In the genomic region with DNA sequence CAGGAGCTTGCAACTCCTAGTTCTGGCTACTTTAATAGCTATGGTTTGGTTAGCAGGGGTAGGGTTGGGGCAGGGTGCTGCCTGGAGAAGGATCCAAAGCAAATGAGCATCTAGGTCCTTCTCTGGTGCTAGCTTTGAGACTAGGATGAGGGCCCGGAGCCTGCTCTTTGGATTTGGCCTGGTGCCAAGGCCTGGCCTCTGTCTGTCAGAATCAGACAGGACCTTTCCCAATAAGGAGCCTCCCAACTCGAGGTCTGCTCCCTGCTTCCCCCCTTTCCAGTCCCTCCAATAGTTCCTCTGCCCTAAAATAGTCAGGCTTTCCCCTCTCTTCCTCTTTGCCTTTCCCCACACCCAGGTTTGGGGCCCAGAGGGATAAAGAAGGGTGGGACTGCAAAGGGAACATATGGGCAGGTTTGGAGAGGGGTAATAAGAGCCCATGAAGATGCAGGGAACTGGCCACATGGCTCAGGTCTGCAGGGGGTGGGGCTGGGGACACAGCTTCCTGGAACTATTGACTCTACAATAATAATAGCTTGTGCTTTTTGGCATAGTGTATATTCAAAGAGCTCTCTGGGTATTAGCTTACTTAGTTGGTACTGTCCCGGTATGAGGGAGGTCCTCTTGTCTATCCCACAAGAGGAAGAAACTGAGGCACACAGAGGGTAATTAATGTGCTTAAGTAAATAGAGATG, we compare ENCODE assay signal across 17 mouse cellular contexts. TPM values are rescaled to one million over a fixed set of nuclear protein-coding genes. Genes with fewer than 3 reads are reported as not detected.
DNase-seq lines count a peak whose midpoint lies in the region; ATAC-seq and TF ChIP-seq lines count a peak whose summit lies in the region.
"Had no signal": no experiment of that assay in that cellular context is flagged by ENCODE, and none has a peak within 500 bp of the region (broad histone marks: within the 10 kb centered on the region; RNA-seq: fewer than 3 reads in every experiment).

No protein-coding gene starts in this region.

- intact Hi-C loops in heart, adult 2 months (cut with DNase I): no loop called here

- H3K4me2 ChIP-seq in midbrain, embryonic 13.5 days (replicated peaks): no peak overlapping the region
- no peak overlapping the region for H3K4me2 ChIP-seq in midbrain, embryonic 16.5 days (ENCODE audit: low read length)
- no peak overlapping the region for H3K4me2 ChIP-seq in intestine, embryonic 16.5 days (ENCODE audit: low read depth, low read length)
- H3K4me2 ChIP-seq in forebrain, embryonic 11.5 days (ENCODE audit: low read depth, low read length, severe bottlenecking): no peak overlapping the region
- H3K4me2 ChIP-seq: hindbrain, embryonic 12.5 days had no signal

- no peak for TF ChIP-seq POLR2A in heart, adult 2 months (IDR thresholded peaks at IDR 0.05; ENCODE audit: insufficient read depth, low read depth, low read length)

- TF ChIP-seq EP300 in heart, adult 2 months (IDR thresholded peaks at IDR 0.05; ENCODE audit: insufficient read depth, low read depth, low read length): no peak

- H3K27ac ChIP-seq in heart, adult 2 months: peak overlapping the region; percentile 59
- H3K27ac ChIP-seq in midbrain, embryonic 13.5 days: no peak overlapping the region
- H3K27ac ChIP-seq in midbrain, embryonic 16.5 days (ENCODE audit: low read length): no peak overlapping the region
- H3K27ac ChIP-seq in intestine, embryonic 16.5 days (ENCODE audit: low read length): peak overlapping the region; percentile 71
- H3K27ac ChIP-seq in forebrain, embryonic 11.5 days (ENCODE audit: low read depth, low read length): no peak overlapping the region
- H3K27ac ChIP-seq: hindbrain, embryonic 12.5 days had no signal

- 13% methylated on average over 3 of the region's 3 CpGs for WGBS in heart, adult 2 months
- WGBS in midbrain, embryonic 13.5 days: 69% methylated on average over 3 of the region's 3 CpGs
- WGBS in midbrain, embryonic 16.5 days: 56% methylated on average over 3 of the region's 3 CpGs
- WGBS in intestine, embryonic 16.5 days: 31% methylated on average over 3 of the region's 3 CpGs
- 63% methylated on average over 3 of the region's 3 CpGs for WGBS in forebrain, embryonic 11.5 days

- H3K79me2 ChIP-seq in heart, adult 2 months (replicated peaks; ENCODE audit: control insufficient read depth, insufficient read depth, low read length): no peaks in the 10 kb centered on the region

- H3K4me3 ChIP-seq in heart, adult 2 months: no peak overlapping the region
- no peak overlapping the region for H3K4me3 ChIP-seq in midbrain, embryonic 13.5 days (replicated peaks)
- H3K4me3 ChIP-seq in midbrain, embryonic 16.5 days (ENCODE audit: low read depth, low read length): no peak overlapping the region
- H3K4me3 ChIP-seq in intestine, embryonic 16.5 days (ENCODE audit: low read length): no peak overlapping the region
- no peak overlapping the region for H3K4me3 ChIP-seq in forebrain, embryonic 11.5 days (ENCODE audit: low read depth, low read length)
- H3K4me3 ChIP-seq: hindbrain, embryonic 12.5 days had no signal

- peak; percentile 42 to 50 for DNase-seq in heart, adult 2 months
- DNase-seq in heart, adult 11 months: no peak
- no peak for DNase-seq in left cerebral cortex, adult 18-20 months (ENCODE audit: low spot score in 2 of 2)
- no peak for DNase-seq in forebrain, embryonic 11.5 days (ENCODE audit: low spot score)
- DNase-seq: cerebellum, adult 2 months; kidney, postnatal 14 days; liver, postnatal 0 days; thymus, adult 18-20 months had no signal

- peaks cover 40% of the 10 kb centered on the region for H3K4me1 ChIP-seq in heart, adult 2 months (ENCODE audit: control insufficient read depth, insufficient read depth, low read length)
- 0 out of 2 replicates have a peak, but pooled peaks cover 4% of the 10 kb centered on the region for H3K4me1 ChIP-seq in midbrain, embryonic 13.5 days (replicated peaks)
- no peaks in the 10 kb centered on the region for H3K4me1 ChIP-seq in midbrain, embryonic 16.5 days (ENCODE audit: control insufficient read depth, insufficient read depth, low read length)
- H3K4me1 ChIP-seq in intestine, embryonic 16.5 days (ENCODE audit: control insufficient read depth, insufficient read depth, low read length): peaks cover 12% of the 10 kb centered on the region
- no peaks in the 10 kb centered on the region for H3K4me1 ChIP-seq in forebrain, embryonic 11.5 days (replicated peaks; ENCODE audit: control insufficient read depth, insufficient read depth, low read length)

- no peaks in the 10 kb centered on the region for H3K27me3 ChIP-seq in heart, adult 2 months (ENCODE audit: control insufficient read depth, insufficient read depth, low read length)
- H3K27me3 ChIP-seq in midbrain, embryonic 13.5 days: no peaks in the 10 kb centered on the region
- H3K27me3 ChIP-seq in midbrain, embryonic 16.5 days (ENCODE audit: control insufficient read depth, insufficient read depth, low read depth, low read length): no peaks in the 10 kb centered on the region
- no peaks in the 10 kb centered on the region for H3K27me3 ChIP-seq in intestine, embryonic 16.5 days (replicated peaks; ENCODE audit: control insufficient read depth, insufficient read depth, low read length)
- no peaks in the 10 kb centered on the region for H3K27me3 ChIP-seq in forebrain, embryonic 11.5 days (ENCODE audit: control insufficient read depth, insufficient read depth, low read length)
- H3K27me3 ChIP-seq: hindbrain, embryonic 12.5 days had no signal

- H3K9ac ChIP-seq in heart, adult 2 months (ENCODE audit: low read depth, low read length): no peak overlapping the region
- H3K9ac ChIP-seq in midbrain, embryonic 13.5 days (replicated peaks): no peak overlapping the region
- H3K9ac ChIP-seq in midbrain, embryonic 16.5 days (ENCODE audit: low read depth, low read length): no peak overlapping the region
- H3K9ac ChIP-seq in intestine, embryonic 16.5 days (ENCODE audit: low read depth, low read length): no peak overlapping the region
- H3K9ac ChIP-seq in forebrain, embryonic 11.5 days (ENCODE audit: low read length): no peak overlapping the region
- H3K9ac ChIP-seq: hindbrain, embryonic 12.5 days; liver, postnatal 0 days had no signal

- TF ChIP-seq CTCF in heart, adult 2 months (IDR thresholded peaks at IDR 0.05): no peak

- H3K9me3 ChIP-seq in midbrain, embryonic 13.5 days: no peaks in the 10 kb centered on the region
- H3K9me3 ChIP-seq in midbrain, embryonic 16.5 days (replicated peaks; ENCODE audit: control insufficient read depth, low read length, poor library complexity, severe bottlenecking): no peaks in the 10 kb centered on the region
- H3K9me3 ChIP-seq in intestine, embryonic 16.5 days (ENCODE audit: control insufficient read depth, low read length): no peaks in the 10 kb centered on the region
- H3K9me3 ChIP-seq in forebrain, embryonic 11.5 days (ENCODE audit: control insufficient read depth, low read length): no peaks in the 10 kb centered on the region
- H3K9me3 ChIP-seq: hindbrain, embryonic 12.5 days had no signal

- no peaks in the 10 kb centered on the region; the same call in 1 of the 2 replicates for H3K36me3 ChIP-seq in heart, adult 2 months (ENCODE audit: control insufficient read depth, insufficient read depth, low read length)
- H3K36me3 ChIP-seq in midbrain, embryonic 13.5 days: no peaks in the 10 kb centered on the region
- no peaks in the 10 kb centered on the region for H3K36me3 ChIP-seq in midbrain, embryonic 16.5 days (ENCODE audit: control insufficient read depth, insufficient read depth, low read length)
- no peaks in the 10 kb centered on the region for H3K36me3 ChIP-seq in intestine, embryonic 16.5 days (ENCODE audit: control insufficient read depth, insufficient read depth, low read length)
- no peaks in the 10 kb centered on the region for H3K36me3 ChIP-seq in forebrain, embryonic 11.5 days (ENCODE audit: control insufficient read depth, insufficient read depth, low read length)
- H3K36me3 ChIP-seq: hindbrain, embryonic 12.5 days had no signal

- ATAC-seq in midbrain, embryonic 13.5 days: 0 out of 2 replicates have a peak, but pooled peaks have one; percentile 11
- ATAC-seq in midbrain, embryonic 16.5 days: no peak
- ATAC-seq in intestine, embryonic 16.5 days: peak; percentile 49
- ATAC-seq in forebrain, embryonic 11.5 days (replicated peaks; ENCODE audit: low FRiP score): no peak
- ATAC-seq in megakaryocyte-erythroid progenitor cell, adult 5-6 weeks (replicated peaks; ENCODE audit: low FRiP score, low TSS enrichment, poor library complexity, severe bottlenecking): no peak
- ATAC-seq: liver, postnatal 0 days had no signal

RNA-seq across cellular contexts. Expression of a gene that starts 12.2 kb away (rescaled TPM):
- 10 to 100 TPM; 36.4 to 36.7 TPM for total RNA-seq in heart, adult 2 months (2021)
- 38.6 and 44.6 TPM in 2 replicates for polyA plus RNA-seq in heart, adult 2 months (2012; rRNA removed)
- polyA plus RNA-seq in midbrain, embryonic 13.5 days (2015; fragmentation: Nextera tagmentation; extraction: Ambion mirVana): 6.8 and 7.8 TPM in 2 replicates
- 5.8 and 7.4 TPM in 2 replicates for polyA plus RNA-seq in midbrain, embryonic 16.5 days (2015; fragmentation: Nextera tagmentation; extraction: Ambion mirVana)
- polyA plus RNA-seq in intestine, embryonic 16.5 days (2015; fragmentation: Nextera tagmentation; extraction: Ambion mirVana): 40.3 and 43.0 TPM in 2 replicates
- 1 to 10 TPM; 2.6 to 3.9 TPM for total RNA-seq in left cerebral cortex, adult 18-20 months (2021)
- polyA plus RNA-seq in forebrain, embryonic 11.5 days (2014; fragmentation: Nextera tagmentation; extraction: Ambion mirVana): 22.0 and 22.4 TPM in 2 replicates
- 51.5 and 56.4 TPM in 2 replicates for total RNA-seq in megakaryocyte-erythroid progenitor cell, adult 5-6 weeks (2014; fragmentation: Nextera tagmentation)
- total RNA-seq in megakaryocyte-erythroid progenitor cell, adult 5-6 weeks (2017): 11.5 and 11.8 TPM in 2 replicates

RNA-seq across cellular contexts. Expression of a gene that starts 38.9 kb away (rescaled TPM):
- total RNA-seq in heart, adult 2 months (2021): 10 to 100 TPM; 10.1 to 10.4 TPM
- 7.3 and 12.0 TPM in 2 replicates for polyA plus RNA-seq in heart, adult 2 months (2012; rRNA removed)
- 15.1 and 17.9 TPM in 2 replicates for polyA plus RNA-seq in midbrain, embryonic 13.5 days (2015; fragmentation: Nextera tagmentation; extraction: Ambion mirVana)
- 20.1 and 22.7 TPM in 2 replicates for polyA plus RNA-seq in midbrain, embryonic 16.5 days (2015; fragmentation: Nextera tagmentation; extraction: Ambion mirVana)
- 3.6 and 4.1 TPM in 2 replicates for polyA plus RNA-seq in intestine, embryonic 16.5 days (2015; fragmentation: Nextera tagmentation; extraction: Ambion mirVana)
- 10 to 100 TPM; 72.0 to 79.3 TPM for total RNA-seq in left cerebral cortex, adult 18-20 months (2021)
- 27.4 and 27.8 TPM in 2 replicates for polyA plus RNA-seq in forebrain, embryonic 11.5 days (2014; fragmentation: Nextera tagmentation; extraction: Ambion mirVana)
- 23.4 and 28.7 TPM in 2 replicates for total RNA-seq in megakaryocyte-erythroid progenitor cell, adult 5-6 weeks (2014; fragmentation: Nextera tagmentation)
- 1.7 and 2.1 TPM in 2 replicates for total RNA-seq in megakaryocyte-erythroid progenitor cell, adult 5-6 weeks (2017)

RNA-seq across cellular contexts. Expression of a gene that starts 51.5 kb away (rescaled TPM):
- total RNA-seq in heart, adult 2 months (2021): not detected
- 0.51 and 0.64 TPM in 2 replicates for polyA plus RNA-seq in heart, adult 2 months (2012; rRNA removed)
- not detected in 2 replicates for polyA plus RNA-seq in midbrain, embryonic 13.5 days (2015; fragmentation: Nextera tagmentation; extraction: Ambion mirVana)
- 0.32 TPM in 1 of 2 replicates, not detected in the other for polyA plus RNA-seq in midbrain, embryonic 16.5 days (2015; fragmentation: Nextera tagmentation; extraction: Ambion mirVana)
- polyA plus RNA-seq in intestine, embryonic 16.5 days (2015; fragmentation: Nextera tagmentation; extraction: Ambion mirVana): not detected in 2 replicates
- total RNA-seq in left cerebral cortex, adult 18-20 months (2021): under 1 TPM in 1 of 2 experiments, not detected in 1; 0.45 TPM
- polyA plus RNA-seq in forebrain, embryonic 11.5 days (2014; fragmentation: Nextera tagmentation; extraction: Ambion mirVana): not detected in 2 replicates
- total RNA-seq in megakaryocyte-erythroid progenitor cell, adult 5-6 weeks (2014; fragmentation: Nextera tagmentation): not detected in 2 replicates
- not detected in 2 replicates for total RNA-seq in megakaryocyte-erythroid progenitor cell, adult 5-6 weeks (2017)
- total RNA-seq: adrenal gland, postnatal 4 days; left cerebral cortex, adult 8-10 months; midbrain, postnatal 0 days; neutrophil, adult 5-6 weeks had no signal
- polyA plus RNA-seq: hindbrain, embryonic 12.5 days; liver, postnatal 0 days; midbrain, postnatal 0 days had no signal

Comparison
In these comparisons a context has a peak if more than half of its experiments do, and no peak if none do; other contexts are left out.
1. DNase-seq: peak in heart, adult 2 months (2 of 2); none in heart, adult 11 months (single experiment), left cerebral cortex, adult 18-20 months (0 of 2) and forebrain, embryonic 11.5 days (single experiment).
2. ATAC-seq: peak in midbrain, embryonic 13.5 days (single experiment) and intestine, embryonic 16.5 days (single experiment); none in midbrain, embryonic 16.5 days (single experiment), forebrain, embryonic 11.5 days (single experiment) and megakaryocyte-erythroid progenitor cell, adult 5-6 weeks (single experiment).
3. H3K27ac ChIP-seq: peak in heart, adult 2 months (single experiment) and intestine, embryonic 16.5 days (single experiment); none in midbrain, embryonic 13.5 days (single experiment), midbrain, embryonic 16.5 days (single experiment) and forebrain, embryonic 11.5 days (single experiment).